8 mouse cellular contexts compared by ENCODE assay signal in the genomic region with DNA sequence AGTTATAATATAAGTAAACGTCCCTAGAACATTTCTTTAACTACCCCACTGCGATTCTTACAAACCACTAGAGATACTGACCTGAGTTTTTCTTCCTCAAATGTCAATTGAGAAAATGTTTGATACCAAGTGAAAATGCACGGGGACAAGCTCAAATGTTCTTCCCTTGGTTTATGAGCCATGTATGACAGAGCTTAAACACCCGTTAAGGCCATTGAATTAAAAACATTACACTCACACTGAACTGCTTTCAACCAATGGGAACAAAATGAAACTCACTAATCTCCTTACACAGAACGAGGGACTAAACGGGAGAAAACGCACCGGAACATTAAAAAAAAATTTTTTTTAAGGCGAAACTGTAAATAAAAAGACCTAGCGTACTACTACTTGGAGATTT. TPM values are rescaled to one million over a fixed set of nuclear protein-coding genes. Genes with fewer than 3 reads are reported as not detected.
DNase-seq lines count a peak whose midpoint lies in the region; ATAC-seq and TF ChIP-seq lines count a peak whose summit lies in the region.

No protein-coding gene starts in this region.

- H3K36me3 ChIP-seq in heart, embryonic 13.5 days = peaks cover 25% of the 10 kb centered on the region
- no peaks in the 10 kb centered on the region for H3K36me3 ChIP-seq in ES-E14 (ENCODE audit: control insufficient read depth, insufficient read depth, low read length, poor library complexity, severe bottlenecking)
- H3K36me3 ChIP-seq in forebrain, embryonic 16.5 days (ENCODE audit: control insufficient read depth, insufficient read depth) = no peaks in the 10 kb centered on the region
- no peaks in the 10 kb centered on the region for H3K36me3 ChIP-seq in macrophage (ENCODE audit: inconsistent target)

- ATAC-seq in heart, embryonic 13.5 days (ENCODE audit: extremely low read depth, insufficient number of reproducible peaks, low FRiP score, low TSS enrichment) = no peak
- peak; percentile 0; the same call in 1 of the 2 replicates for ATAC-seq in forebrain, embryonic 16.5 days

- peak overlapping the region; percentile 83 for H3K27ac ChIP-seq in heart, embryonic 13.5 days (replicated peaks)
- H3K27ac ChIP-seq in ES-E14 (ENCODE audit: insufficient read depth, low read depth, low read length, poor library complexity, severe bottlenecking) = peak overlapping the region; percentile 62; the same call in 1 of the 2 replicates
- H3K27ac ChIP-seq in forebrain, embryonic 16.5 days (ENCODE audit: low read length) = peak overlapping the region; percentile 89
- H3K27ac ChIP-seq in macrophage = peak overlapping the region; percentile 85

- H3K4me1 ChIP-seq in heart, embryonic 13.5 days = peaks cover 49% of the 10 kb centered on the region
- H3K4me1 ChIP-seq in ES-E14 (ENCODE audit: control insufficient read depth in 2 of 2, insufficient read depth in 2 of 2, low read length in 2 of 2, poor library complexity in 1 of 2) = peaks cover 10 to 14% of the 10 kb centered on the region in 2 experiments; a peak in 3 of 4 replicates
- H3K4me1 ChIP-seq in forebrain, embryonic 16.5 days (replicated peaks; ENCODE audit: control insufficient read depth, insufficient read depth, low read length) = peaks cover 40% of the 10 kb centered on the region

- WGBS in heart, embryonic 13.5 days = 14% methylated on average over 10 of the region's 10 CpGs
- WGBS in forebrain, embryonic 16.5 days = 17% methylated on average over 10 of the region's 10 CpGs
- under 1% methylated on average over 10 of the region's 10 CpGs for WGBS in macrophage (ENCODE audit: missing documents)

- in situ Hi-C loops in ES-E14 (cut with MboI; ENCODE audit: low sequenced_read_pairs in 2 of 2, unreplicated experiment in 2 of 2) = no loop called here

- H3K9me3 ChIP-seq in heart, embryonic 13.5 days = no peaks in the 10 kb centered on the region
- H3K9me3 ChIP-seq in ES-E14 (ENCODE audit: control insufficient read depth, insufficient read depth, low read depth, low read length) = no peaks in the 10 kb centered on the region
- no peaks in the 10 kb centered on the region for H3K9me3 ChIP-seq in forebrain, embryonic 16.5 days (ENCODE audit: control insufficient read depth, low read length)

- H3K27me3 ChIP-seq in heart, embryonic 13.5 days (replicated peaks) = no peaks in the 10 kb centered on the region
- no peaks in the 10 kb centered on the region for H3K27me3 ChIP-seq in forebrain, embryonic 16.5 days (replicated peaks; ENCODE audit: control insufficient read depth, insufficient read depth, low read length)

- peak overlapping the region; percentile 73 for H3K4me2 ChIP-seq in heart, embryonic 13.5 days
- H3K4me2 ChIP-seq in forebrain, embryonic 16.5 days (ENCODE audit: low read length) = peak overlapping the region; percentile 85

- peak overlapping the region; percentile 79 for H3K9ac ChIP-seq in heart, embryonic 13.5 days
- peak overlapping the region; percentile 67; the same call in 1 of the 2 replicates for H3K9ac ChIP-seq in ES-E14 (ENCODE audit: insufficient read depth, low read depth, low read length, poor library complexity, severe bottlenecking)
- H3K9ac ChIP-seq in forebrain, embryonic 16.5 days (replicated peaks; ENCODE audit: low read depth, low read length) = peak overlapping the region; percentile 61

- peaks cover 97% of the 10 kb centered on the region for H3K79me2 ChIP-seq in macrophage (ENCODE audit: inconsistent target)

- intact Hi-C loops in heart, postnatal 36 days (cut with DNase I) = loop anchor here (2.0 kb wide), 1 partner anchor 58 kb away; no protein-coding TSS in a partner anchor
- intact Hi-C loops in left cerebral cortex, postnatal 4 days (cut with DNase I) = no loop called here

- DNase-seq in heart, postnatal 36 days = no peak
- no peak for DNase-seq in ES-E14 (ENCODE audit: low read depth, low spot score)
- DNase-seq in left cerebral cortex, postnatal 4 days = no peak
- no peak for DNase-seq in adrenal gland, adult 18-20 months (ENCODE audit: low spot score in 2 of 2)
- DNase-seq in ovary, postnatal 14 days (ENCODE audit: low spot score) = no peak

- H3K4me3 ChIP-seq in heart, embryonic 13.5 days = peak overlapping the region; percentile 54
- peak overlapping the region; percentile 73 to 75 for H3K4me3 ChIP-seq in ES-E14 (ENCODE audit: insufficient read depth in 1 of 2, low read depth in 1 of 2, low read length in 2 of 2, poor library complexity in 1 of 2, severe bottlenecking in 1 of 2)
- H3K4me3 ChIP-seq in forebrain, embryonic 16.5 days (replicated peaks; ENCODE audit: low read length) = peak overlapping the region; percentile 51
- H3K4me3 ChIP-seq in macrophage (ENCODE audit: inconsistent target) = peak overlapping the region; percentile 47

TF ChIP-seq in ES-E14, 5 proteins besides CTCF, POLR2A, EP300 and RAD21:
- no peak for TF ChIP-seq ZC3H11A (IDR thresholded peaks at IDR 0.05; ENCODE audit: borderline replicate concordance, low read depth, low read length)
- no peak for TF ChIP-seq CHD2 (IDR thresholded peaks at IDR 0.05; ENCODE audit: low read depth, low read length)
- TF ChIP-seq MAFK (IDR thresholded peaks at IDR 0.05; ENCODE audit: insufficient read depth, low read depth, low read length) = no peak
- no peak for TF ChIP-seq ZNF384 (IDR thresholded peaks at IDR 0.05; ENCODE audit: low read depth, low read length)
- TF ChIP-seq HCFC1 (IDR thresholded peaks at IDR 0.05; ENCODE audit: borderline replicate concordance, insufficient read depth, low read length) = no peak

RNA-seq across cellular contexts. Expression of gene Chd2, which starts 4.4 kb away (rescaled TPM):
- 31.3 and 34.1 TPM in 2 replicates for polyA plus RNA-seq in heart, embryonic 13.5 days (2015; fragmentation: Nextera tagmentation; extraction: Ambion mirVana)
- 10 to 100 TPM; 49.0 to 52.1 TPM for total RNA-seq in heart, postnatal 36 days (2021)
- total RNA-seq in ES-E14 (2012; rRNA removed) = 46.6 and 70.8 TPM in 2 replicates
- 56.8 and 60.2 TPM in 2 replicates for polyA plus RNA-seq in forebrain, embryonic 16.5 days (2015; fragmentation: Nextera tagmentation; extraction: Ambion mirVana)
- 100 to 1,000 TPM; 403 to 732 (median 510) TPM for total RNA-seq in macrophage (2018; cell fraction: chromatin; rRNA removed)
- total RNA-seq in macrophage (2018; cell fraction: cytosol; rRNA removed) = 10 to 100 TPM; 21.1 to 41.7 (median 26.6) TPM
- total RNA-seq in macrophage (2018; cell fraction: nucleus; rRNA removed) = 100 to 1,000 TPM; 110 to 331 (median 224) TPM
- 11.4 to 34.5 TPM (median 15.8 TPM) in 3 replicates for polyA plus RNA-seq in macrophage (2018)
- total RNA-seq in left cerebral cortex, postnatal 4 days (2021) = 10 to 100 TPM; 52.5 to 57.9 TPM
- 10 to 100 TPM; 35.5 to 35.8 TPM for total RNA-seq in adrenal gland, adult 18-20 months (2021)
